Mouse (Mus musculus): ENCODE data around the gene Lingo1. TPM values are rescaled to one million over a fixed set of nuclear protein-coding genes. Genes with fewer than 3 reads are reported as not detected.
A peak's percentile ranks its signal among the peaks of the same experiment; 100 is the strongest.

Gene Lingo1
- polyA plus RNA-seq, 1 experiment from 2014 or later, result 3.2 TPM

GRCm38 (mm10) chr9:56610466-56610865 lies 185.8 kb downstream of the Lingo1 start:
- no peaks in the 10 kb centered on the region for H3K9me3 ChIP-seq (replicated peaks; ENCODE audit: low read length)
- no peak for TF ChIP-seq CTCF (IDR thresholded peaks at IDR 0.05; ENCODE audit: low read depth)
- DNase-seq (ENCODE audit: low spot score) (peak; percentile 14), ATAC-seq (replicated peaks; ENCODE audit: low FRiP score, low read depth) (no peak)
- no peak overlapping the region for H3K4me2 ChIP-seq (ENCODE audit: low read length)
- H3K4me3 ChIP-seq (replicated peaks; ENCODE audit: low read depth, low read length), result no peak overlapping the region
- WGBS, result 62% methylated on average over 5 of the region's 5 CpGs
- no peaks in the 10 kb centered on the region for H3K27me3 ChIP-seq (ENCODE audit: insufficient read depth, low read length)
- H3K4me1 ChIP-seq (replicated peaks; ENCODE audit: insufficient read depth, low read length), result 0 out of 2 replicates have a peak, but pooled peaks cover 7% of the 10 kb centered on the region
- H3K9ac ChIP-seq (ENCODE audit: low read depth, low read length), result no peak overlapping the region
- no peaks in the 10 kb centered on the region for H3K36me3 ChIP-seq (ENCODE audit: insufficient read depth, low read length)
- no peak overlapping the region for H3K27ac ChIP-seq

DNA sequence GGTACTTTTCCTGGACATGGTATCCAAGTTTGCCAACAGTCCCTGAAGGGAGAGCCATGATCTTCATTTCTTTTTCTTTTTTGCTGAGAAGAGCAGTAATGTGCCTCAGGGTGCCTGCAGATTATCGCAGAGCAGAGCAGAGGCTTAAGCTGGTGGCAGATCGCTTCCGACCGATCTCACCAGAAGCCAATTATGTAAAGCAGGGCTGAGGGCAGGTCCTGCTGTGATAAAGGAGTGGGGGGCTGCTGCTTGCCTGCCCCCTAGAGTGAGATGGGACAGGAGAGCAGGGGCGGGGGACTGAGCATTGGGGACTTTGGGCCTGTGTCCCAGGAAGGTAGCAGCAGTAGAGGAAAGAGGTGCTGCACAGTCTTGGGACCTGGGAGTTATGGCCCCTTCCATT lies 186.8 kb downstream of the Lingo1 start:
- Histone ChIP-seq H3K27me3 (ENCODE audit: insufficient read depth, low read length) (no peaks in the 10 kb centered on the region), H3K9ac (ENCODE audit: low read depth, low read length) (no peak overlapping the region), H3K9me3 (replicated peaks; ENCODE audit: low read length) (no peaks in the 10 kb centered on the region), H3K27ac (no peak overlapping the region), H3K4me1 (replicated peaks; ENCODE audit: insufficient read depth, low read length) (peaks cover 13% of the 10 kb centered on the region), H3K4me3 (replicated peaks; ENCODE audit: low read depth, low read length) (no peak overlapping the region), H3K4me2 (ENCODE audit: low read length) (no peak overlapping the region), H3K36me3 (ENCODE audit: insufficient read depth, low read length) (no peaks in the 10 kb centered on the region)
- WGBS, result 59% methylated on average over 5 of the region's 5 CpGs
- no peak for TF ChIP-seq CTCF (IDR thresholded peaks at IDR 0.05; ENCODE audit: low read depth)
- ATAC-seq (replicated peaks; ENCODE audit: low FRiP score, low read depth) (no peak), DNase-seq (ENCODE audit: low spot score) (no peak)

DNA sequence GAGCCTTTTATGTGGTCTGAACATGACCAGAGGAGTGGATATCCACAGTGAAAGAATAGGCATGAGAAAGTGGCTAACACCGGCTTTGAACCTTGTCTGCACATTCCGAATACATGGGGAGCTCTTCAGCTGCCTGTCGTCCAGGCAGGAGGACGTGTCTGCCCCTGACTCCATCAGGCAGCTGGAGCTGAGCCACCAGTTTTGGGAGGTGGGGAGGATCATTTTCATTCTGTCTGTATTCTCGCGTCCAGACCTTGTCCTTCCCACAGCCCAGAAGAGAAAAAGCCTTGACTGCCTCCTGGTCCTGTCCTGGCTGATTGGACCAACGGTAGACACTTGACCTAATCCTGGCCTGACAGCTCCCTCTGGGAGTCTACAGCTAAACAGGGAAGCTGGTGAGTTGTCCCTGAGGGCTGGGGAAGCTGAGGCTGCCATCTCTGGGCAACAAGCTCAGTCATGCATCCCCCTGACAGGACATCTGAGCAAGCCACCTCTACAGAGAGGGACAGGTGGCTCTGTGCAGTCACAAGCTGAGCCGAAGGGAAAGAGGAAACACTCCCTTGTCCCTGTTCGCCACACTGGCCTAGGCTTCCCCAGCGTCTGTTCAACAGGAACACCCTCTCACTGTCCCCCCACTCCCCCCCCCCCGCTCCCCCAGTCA lies 187.4 kb downstream of the Lingo1 start:
- Histone ChIP-seq H3K4me1 (replicated peaks; ENCODE audit: insufficient read depth, low read length) (peaks cover 17% of the 10 kb centered on the region), H3K27me3 (ENCODE audit: insufficient read depth, low read length) (no peaks in the 10 kb centered on the region), H3K9ac (ENCODE audit: low read depth, low read length) (no peak overlapping the region), H3K9me3 (replicated peaks; ENCODE audit: low read length) (no peaks in the 10 kb centered on the region), H3K4me2 (ENCODE audit: low read length) (no peak overlapping the region), H3K27ac (no peak overlapping the region), H3K4me3 (replicated peaks; ENCODE audit: low read depth, low read length) (no peak overlapping the region), H3K36me3 (ENCODE audit: insufficient read depth, low read length) (no peaks in the 10 kb centered on the region)
- 30% methylated on average over 11 of the region's 11 CpGs for WGBS
- no peak for TF ChIP-seq CTCF (IDR thresholded peaks at IDR 0.05; ENCODE audit: low read depth)
- ATAC-seq (replicated peaks; ENCODE audit: low FRiP score, low read depth) (no peak), DNase-seq (ENCODE audit: low spot score) (no peak)

GRCm38 (mm10) chr9:56606082-56606740 lies 190.1 kb downstream of the Lingo1 start:
- H3K9me3 ChIP-seq (replicated peaks; ENCODE audit: low read length), result no peaks in the 10 kb centered on the region
- TF ChIP-seq CTCF (IDR thresholded peaks at IDR 0.05; ENCODE audit: low read depth), result no peak
- ATAC-seq (replicated peaks; ENCODE audit: low FRiP score, low read depth) (no peak), DNase-seq (ENCODE audit: low spot score) (peak; percentile 8)
- H3K9ac ChIP-seq (ENCODE audit: low read depth, low read length), result no peak overlapping the region
- no peaks in the 10 kb centered on the region for H3K27me3 ChIP-seq (ENCODE audit: insufficient read depth, low read length)
- WGBS, result 56% methylated on average over 16 of the region's 16 CpGs
- no peak overlapping the region for H3K4me2 ChIP-seq (ENCODE audit: low read length)
- H3K4me1 ChIP-seq (replicated peaks; ENCODE audit: insufficient read depth, low read length), result peaks cover 10% of the 10 kb centered on the region
- no peak overlapping the region for H3K4me3 ChIP-seq (replicated peaks; ENCODE audit: low read depth, low read length)
- H3K36me3 ChIP-seq (ENCODE audit: insufficient read depth, low read length), result no peaks in the 10 kb centered on the region
- H3K27ac ChIP-seq, result no peak overlapping the region

DNA sequence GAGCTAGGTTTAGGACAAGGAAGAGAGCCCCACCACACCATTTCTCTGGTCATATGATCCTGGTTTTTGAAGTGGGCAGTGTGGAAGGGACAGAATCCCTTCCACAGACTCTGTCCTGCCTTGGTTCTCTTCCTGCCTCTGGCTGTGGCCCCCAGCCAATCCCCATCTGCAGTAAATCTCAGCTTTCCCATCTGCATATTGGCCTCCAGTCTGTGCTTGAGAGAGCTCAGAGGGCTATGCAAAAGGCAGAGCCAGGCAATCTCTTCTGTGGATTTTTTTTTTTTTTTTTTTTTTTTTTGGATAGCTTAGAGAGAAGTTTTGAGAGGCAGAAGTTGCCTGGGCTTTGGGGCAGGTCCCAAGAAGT lies 190.8 kb downstream of the Lingo1 start:
- no peaks in the 10 kb centered on the region for H3K27me3 ChIP-seq (ENCODE audit: insufficient read depth, low read length)
- no peak overlapping the region for H3K27ac ChIP-seq
- H3K4me3 ChIP-seq (replicated peaks; ENCODE audit: low read depth, low read length), result no peak overlapping the region
- ATAC-seq (replicated peaks; ENCODE audit: low FRiP score, low read depth) (no peak), DNase-seq (ENCODE audit: low spot score) (no peak)
- no peak overlapping the region for H3K4me2 ChIP-seq (ENCODE audit: low read length)
- no peaks in the 10 kb centered on the region for H3K9me3 ChIP-seq (replicated peaks; ENCODE audit: low read length)
- H3K9ac ChIP-seq (ENCODE audit: low read depth, low read length), result no peak overlapping the region
- no peaks in the 10 kb centered on the region for H3K36me3 ChIP-seq (ENCODE audit: insufficient read depth, low read length)
- peaks cover 10% of the 10 kb centered on the region for H3K4me1 ChIP-seq (replicated peaks; ENCODE audit: insufficient read depth, low read length)
- no peak for TF ChIP-seq CTCF (IDR thresholded peaks at IDR 0.05; ENCODE audit: low read depth)

GRCm38 (mm10) chr9:56604797-56605442 lies 191.3 kb downstream of the Lingo1 start:
- no peak overlapping the region for H3K27ac ChIP-seq
- ATAC-seq (replicated peaks; ENCODE audit: low FRiP score, low read depth) (peak; percentile 64), DNase-seq (ENCODE audit: low spot score) (peak; percentile 84)

More at GRCm38 (mm10) chr9:56604797-56605442, 191.3 kb downstream of the Lingo1 start:
- WGBS, result 21% methylated on average over 12 of the region's 12 CpGs
- no peak overlapping the region for H3K9ac ChIP-seq (ENCODE audit: low read depth, low read length)
- H3K9me3 ChIP-seq (replicated peaks; ENCODE audit: low read length), result no peaks in the 10 kb centered on the region
- H3K4me3 ChIP-seq (replicated peaks; ENCODE audit: low read depth, low read length), result no peak overlapping the region
- peaks cover 10% of the 10 kb centered on the region for H3K4me1 ChIP-seq (replicated peaks; ENCODE audit: insufficient read depth, low read length)
- no peaks in the 10 kb centered on the region for H3K36me3 ChIP-seq (ENCODE audit: insufficient read depth, low read length)
- 0 out of 2 replicates have a peak overlapping the region, but pooled peaks have one; percentile 8 for H3K4me2 ChIP-seq (ENCODE audit: low read length)
- no peak for TF ChIP-seq CTCF (IDR thresholded peaks at IDR 0.05; ENCODE audit: low read depth)
- H3K27me3 ChIP-seq (ENCODE audit: insufficient read depth, low read length), result no peaks in the 10 kb centered on the region

Data from kidney, postnatal 0 days (tissue).